Mouse (Mus musculus) testis, postnatal 10 days (tissue): ENCODE measurements at regions not wholly inside any gene's neighbourhood (a gene's known extent, or its start where the extent isn't known, plus 50 kb on each side); places are given as distances from the start of the nearest gene placed in this dataset.

ENCODE experiments used
- DNase-seq: peaks from one replicate; pipeline ENCODE4 v3.0.0; 2021; ENCODE audit warnings: low spot score

- peak; percentile 90 for DNase-seq
These were observed 176.7 kb downstream of the Ttc8 start for GRCm38 (mm10) chr12:99096930-99097617.

DNA sequence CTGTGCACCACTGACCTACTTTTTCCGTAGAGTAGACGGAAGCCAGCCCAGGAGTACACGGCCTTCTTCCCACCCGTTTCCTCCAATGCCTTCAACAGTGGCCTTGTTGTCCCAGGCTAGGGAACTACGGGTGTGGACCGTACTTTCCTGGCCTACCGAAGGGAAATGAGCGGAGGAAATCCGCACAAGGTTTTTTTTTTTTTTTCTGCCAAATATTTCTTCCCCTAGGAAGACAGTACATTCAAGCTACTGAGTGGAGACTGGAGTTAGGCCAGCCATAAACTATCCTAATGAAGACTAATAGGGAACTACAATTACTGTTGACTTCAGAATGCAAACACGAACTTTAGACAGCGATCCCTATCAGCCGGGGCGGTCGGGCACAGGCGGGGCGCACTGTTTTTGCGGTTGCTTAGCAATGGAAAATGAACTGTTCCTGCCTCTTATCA lies 177.3 kb downstream of the Ttc8 start:
- DNase-seq, result peak; percentile 39

DNA sequence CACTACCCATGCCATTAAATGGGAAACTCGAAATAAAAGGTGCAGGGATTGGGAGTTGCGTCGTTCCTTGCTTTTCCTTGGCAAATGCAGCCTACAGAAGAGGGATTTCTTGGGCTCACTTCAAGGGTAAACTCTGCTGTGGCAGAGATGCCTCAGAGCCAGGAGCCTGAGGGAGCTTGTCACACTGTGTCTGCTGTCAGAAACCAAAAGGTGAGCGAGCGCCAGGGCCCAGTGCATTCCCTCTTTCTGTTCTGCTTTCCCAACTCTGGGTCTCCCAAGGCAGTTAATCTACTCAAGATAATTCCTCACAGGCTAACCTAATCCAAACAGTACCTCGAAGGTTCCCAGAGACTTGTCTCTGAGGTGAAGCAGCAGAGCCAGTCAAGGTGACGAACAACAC lies 179.5 kb downstream of the Ttc8 start:
- no peak for DNase-seq

DNA sequence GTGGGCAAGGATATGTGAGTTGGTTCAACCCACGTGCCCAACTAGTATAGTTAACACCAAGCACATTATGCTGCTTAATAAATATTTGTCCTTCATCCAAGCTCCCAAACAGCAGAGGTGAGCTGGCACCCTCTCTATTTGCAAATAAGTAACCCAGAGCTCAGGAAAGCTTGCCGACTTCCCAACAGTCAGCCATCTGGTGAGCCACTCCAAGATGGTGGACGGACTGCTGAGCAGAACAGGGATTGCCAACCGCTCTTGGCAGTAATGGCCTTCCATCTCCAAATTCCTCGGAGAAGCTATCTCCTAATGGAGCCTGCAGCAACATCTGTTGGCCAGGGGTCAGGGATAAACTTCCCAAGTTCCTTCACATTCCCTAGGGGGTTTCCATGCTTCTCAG lies 188.2 kb downstream of the Ttc8 start:
- no peak for DNase-seq

DNA sequence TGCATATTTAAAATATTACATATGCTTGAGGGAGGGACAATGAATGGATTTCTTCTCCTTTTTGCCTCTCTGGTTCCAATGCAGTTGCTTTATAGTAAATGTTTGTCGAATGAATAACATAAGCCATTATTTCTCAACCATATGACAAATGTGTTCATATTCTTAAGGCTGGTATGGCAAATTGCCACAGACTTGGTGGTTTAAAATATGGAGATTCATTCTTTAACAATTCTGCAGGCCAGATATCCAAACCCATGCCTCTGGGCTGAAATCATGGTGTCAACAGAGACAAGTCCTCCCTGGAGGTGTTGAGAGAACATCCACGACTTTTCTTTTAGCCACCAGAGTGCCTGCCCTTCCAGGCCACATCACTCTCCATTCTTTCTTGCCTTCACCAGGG lies 193.4 kb downstream of the Ttc8 start:
- DNase-seq, result no peak

DNA sequence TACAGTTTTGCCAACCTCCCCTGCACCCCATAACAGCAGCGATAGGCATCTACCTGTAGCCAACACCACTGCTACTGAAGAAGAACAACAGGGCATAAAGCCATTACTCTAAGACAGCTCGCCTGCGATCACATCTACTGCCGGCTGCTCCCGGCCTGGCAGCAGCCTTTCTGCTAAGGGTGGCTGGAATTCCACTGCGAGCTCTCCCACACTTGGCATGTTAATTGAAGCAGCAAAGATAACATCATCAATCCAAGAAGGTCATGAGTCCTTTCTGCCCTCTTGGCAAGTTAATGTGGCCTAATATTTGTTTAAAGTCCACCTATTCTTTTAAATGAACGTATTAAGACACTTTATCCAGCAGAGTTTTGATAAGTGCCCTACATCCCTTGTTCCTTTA lies 196.1 kb downstream of the Ttc8 start:
- DNase-seq, result no peak

- DNase-seq, result no peak
These were observed 198.2 kb downstream of the Ttc8 start for GRCm38 (mm10) chr12:99118381-99119115.

- DNase-seq, result peak; percentile 21
These were observed 199.6 kb downstream of the Ttc8 start for GRCm38 (mm10) chr12:99119966-99120365.

- peak; percentile 45 for DNase-seq
These were observed 203.5 kb downstream of the Ttc8 start for GRCm38 (mm10) chr12:99123611-99124495.

- no peak for DNase-seq
These were observed 205.8 kb downstream of the Ttc8 start for GRCm38 (mm10) chr12:99126129-99126528.
